Comparison of ENCODE assay signal across 9 mouse cellular contexts in genomic region chrX:100392304-100392703, GRCm38 (mm10). TPM values are rescaled to one million over a fixed set of nuclear protein-coding genes. Genes with fewer than 3 reads are reported as not detected.
DNase-seq lines count a peak whose midpoint lies in the region; ATAC-seq and TF ChIP-seq lines count a peak whose summit lies in the region.
"Had no signal": no experiment of that assay in that cellular context is flagged by ENCODE, and none has a peak within 500 bp of the region (broad histone marks: within the 10 kb centered on the region; RNA-seq: fewer than 3 reads in every experiment).

No protein-coding gene starts in this region.

- no peaks in the 10 kb centered on the region for H3K4me1 ChIP-seq in cerebellum, adult 2 months (ENCODE audit: control insufficient read depth, insufficient read depth, low read length)
- no peaks in the 10 kb centered on the region for H3K4me1 ChIP-seq in midbrain, embryonic 10.5 days
- no peaks in the 10 kb centered on the region for H3K4me1 ChIP-seq in midbrain, embryonic 13.5 days (replicated peaks)
- no peaks in the 10 kb centered on the region for H3K4me1 ChIP-seq in lung, embryonic 14.5 days (ENCODE audit: insufficient read depth)

- WGBS in cerebellum, adult 2 months = 20% methylated on average over 6 of the region's 6 CpGs
- WGBS in midbrain, embryonic 10.5 days = 32% methylated on average over 6 of the region's 6 CpGs
- 35% methylated on average over 6 of the region's 6 CpGs for WGBS in midbrain, embryonic 13.5 days
- 25% methylated on average over 6 of the region's 6 CpGs for WGBS in lung, embryonic 14.5 days

- no peaks in the 10 kb centered on the region; the same call in 1 of the 2 replicates for H3K9me3 ChIP-seq in midbrain, embryonic 10.5 days (replicated peaks)
- H3K9me3 ChIP-seq in midbrain, embryonic 13.5 days = no peaks in the 10 kb centered on the region
- no peaks in the 10 kb centered on the region for H3K9me3 ChIP-seq in lung, embryonic 14.5 days (ENCODE audit: low read depth, low read length)

- peak; percentile 50; the same call in 1 of the 2 replicates for TF ChIP-seq CTCF in cerebellum, adult 2 months (IDR thresholded peaks at IDR 0.05; ENCODE audit: borderline replicate concordance, insufficient read depth, low read depth, low read length)
- TF ChIP-seq CTCF in lung, embryonic 14.5 days (IDR thresholded peaks at IDR 0.05; ENCODE audit: low read depth) = peak; percentile 76

- H3K4me3 ChIP-seq in cerebellum, adult 2 months (replicated peaks; ENCODE audit: insufficient read depth, low read depth, low read length) = no peak overlapping the region
- no peak overlapping the region for H3K4me3 ChIP-seq in midbrain, embryonic 10.5 days
- no peak overlapping the region for H3K4me3 ChIP-seq in midbrain, embryonic 13.5 days (replicated peaks)
- no peak overlapping the region for H3K4me3 ChIP-seq in lung, embryonic 14.5 days (ENCODE audit: low read depth, low read length)

- no peak overlapping the region for H3K9ac ChIP-seq in midbrain, embryonic 13.5 days (replicated peaks)
- H3K9ac ChIP-seq in lung, embryonic 14.5 days = no peak overlapping the region

- no peak for TF ChIP-seq POLR2A in cerebellum, adult 2 months (IDR thresholded peaks at IDR 0.05; ENCODE audit: borderline replicate concordance, insufficient read depth, low read length)

- no peak overlapping the region for H3K4me2 ChIP-seq in midbrain, embryonic 13.5 days (replicated peaks)
- H3K4me2 ChIP-seq in lung, embryonic 14.5 days = no peak overlapping the region

- H3K27me3 ChIP-seq in cerebellum, adult 2 months (ENCODE audit: control insufficient read depth, insufficient read depth, low read length) = no peaks in the 10 kb centered on the region
- peaks cover 80% of the 10 kb centered on the region for H3K27me3 ChIP-seq in midbrain, embryonic 10.5 days (ENCODE audit: low read depth, poor library complexity, severe bottlenecking)
- peaks cover 10% of the 10 kb centered on the region for H3K27me3 ChIP-seq in midbrain, embryonic 13.5 days
- H3K27me3 ChIP-seq in lung, embryonic 14.5 days (ENCODE audit: insufficient read depth, low read length) = no peaks in the 10 kb centered on the region

- no peaks in the 10 kb centered on the region for H3K36me3 ChIP-seq in midbrain, embryonic 10.5 days
- H3K36me3 ChIP-seq in midbrain, embryonic 13.5 days = no peaks in the 10 kb centered on the region
- H3K36me3 ChIP-seq in lung, embryonic 14.5 days (ENCODE audit: insufficient read depth) = no peaks in the 10 kb centered on the region

- H3K27ac ChIP-seq in cerebellum, adult 2 months (ENCODE audit: insufficient read depth, low read length) = no peak overlapping the region
- H3K27ac ChIP-seq in midbrain, embryonic 10.5 days (replicated peaks) = no peak overlapping the region
- H3K27ac ChIP-seq in midbrain, embryonic 13.5 days = no peak overlapping the region
- no peak overlapping the region for H3K27ac ChIP-seq in lung, embryonic 14.5 days (ENCODE audit: low read depth)

- no peak for ATAC-seq in midbrain, embryonic 13.5 days
- ATAC-seq in lung, embryonic 14.5 days (ENCODE audit: insufficient read depth) = no peak

- DNase-seq in cerebellum, adult 2 months = peak; percentile 6 to 15
- no peak for DNase-seq in cerebellum, adult 8-10 months
- peak; percentile 24 for DNase-seq in midbrain, embryonic 10.5 days (ENCODE audit: low spot score)
- DNase-seq in adrenal gland, postnatal 36 days = peak; percentile 19 to 38
- DNase-seq in frontal cortex, postnatal 10 days (ENCODE audit: low spot score in 2 of 2) = peak; percentile 3 to 16
- DNase-seq in lung, embryonic 14.5 days = peak; percentile 70
- no peak for DNase-seq in natural killer cell, adult 2 months (ENCODE audit: low spot score in 2 of 2)

RNA-seq across cellular contexts. Expression of gene Otud6a, which starts 36.5 kb away (rescaled TPM):
- polyA plus RNA-seq in cerebellum, adult 2 months (2012; rRNA removed) = not detected in 2 replicates
- polyA plus RNA-seq in midbrain, embryonic 10.5 days (2016; fragmentation: Nextera tagmentation; extraction: Ambion mirVana) = not detected in 2 replicates
- polyA plus RNA-seq in midbrain, embryonic 13.5 days (2015; fragmentation: Nextera tagmentation; extraction: Ambion mirVana) = not detected in 2 replicates
- total RNA-seq in adrenal gland, postnatal 36 days (2021) = not detected
- polyA plus RNA-seq in lung, embryonic 14.5 days (2014; fragmentation: Nextera tagmentation; extraction: Ambion mirVana) = not detected in 2 replicates
- polyA plus RNA-seq: heart, embryonic 14.5 days had no signal

RNA-seq across cellular contexts. Expression of gene Awat2, which starts 50.2 kb away (rescaled TPM):
- 0.08 and 0.15 TPM in 2 replicates for polyA plus RNA-seq in cerebellum, adult 2 months (2012; rRNA removed)
- 0.75 and 0.84 TPM in 2 replicates for polyA plus RNA-seq in midbrain, embryonic 10.5 days (2016; fragmentation: Nextera tagmentation; extraction: Ambion mirVana)
- polyA plus RNA-seq in midbrain, embryonic 13.5 days (2015; fragmentation: Nextera tagmentation; extraction: Ambion mirVana) = 0.24 and 0.26 TPM in 2 replicates
- total RNA-seq in adrenal gland, postnatal 36 days (2021) = under 1 TPM; 0.89 to 0.95 TPM
- polyA plus RNA-seq in lung, embryonic 14.5 days (2014; fragmentation: Nextera tagmentation; extraction: Ambion mirVana) = 0.62 and 1.0 TPM in 2 replicates
- polyA plus RNA-seq: heart, embryonic 14.5 days had no signal

Comparison
In these comparisons a context has a peak if more than half of its experiments do, and no peak if none do; other contexts are left out.
1. DNase-seq: peak in cerebellum, adult 2 months (2 of 2), midbrain, embryonic 10.5 days (single experiment), adrenal gland, postnatal 36 days (2 of 2), frontal cortex, postnatal 10 days (2 of 2) and lung, embryonic 14.5 days (single experiment); none in cerebellum, adult 8-10 months (single experiment) and natural killer cell, adult 2 months (0 of 2).